Mouse (Mus musculus): ENCODE results near the gene Ctns.

GRCm38 (mm10) chr11:73159957-73160810, 38.7 kb downstream of the Ctns start, which contains the start of gene P2rx5:
- TF ChIP-seq CTCF (IDR thresholded peaks at IDR 0.05; ENCODE audit: extremely low read depth, insufficient read depth, insufficient read length, insufficient replicate concordance) = no peak
- TF ChIP-seq POLR2A (IDR thresholded peaks at IDR 0.05; ENCODE audit: low read depth, low read length) = no peak

Data from spleen, adult 2 months (tissue).